Mouse (Mus musculus) inflammation-experienced regulatory T-cells, adult 6 months (primary cell): ENCODE measurements around the gene Rassf2. TPM values are rescaled to one million over a fixed set of nuclear protein-coding genes. Genes with fewer than 3 reads are reported as not detected.

Experiments
- ATAC-seq: one replicate; pipeline ENCODE4 v1.8.0; 2017
- polyA plus RNA-seq, 3 experiments: library from polyadenylated mRNA; unstranded; fragments of 100-300 nt; shearing (Covaris generic); gene quantifications; one replicate each; pipeline ENCODE4 v1.2.1; 2017

The Rassf2 gene
- 10 to 100 TPM; 78.8 to 88.1 (median 87.3) TPM for polyA plus RNA-seq

- ATAC-seq: peak; percentile 78
These were observed at the start of gene Rassf2 for GRCm38 (mm10) chr2:132029646-132030417. TSS of gene Rassf2 (minus strand) at chr2:132030258.

- no peak for ATAC-seq
These were observed 49.1 kb upstream of the Rassf2 start for GRCm38 (mm10) chr2:132079139-132079538.

GRCm38 (mm10) chr2:132073052-132073451 is 43.0 kb upstream of the Rassf2 start:
- no peak for ATAC-seq

- ATAC-seq: no peak
These were observed 40.1 kb upstream of the Rassf2 start for GRCm38 (mm10) chr2:132069985-132070735.

GRCm38 (mm10) chr2:132064185-132064831 is 34.2 kb upstream of the Rassf2 start:
- ATAC-seq: no peak

GRCm38 (mm10) chr2:132063776-132064175 is 33.7 kb upstream of the Rassf2 start:
- no peak for ATAC-seq

- ATAC-seq: no peak
These were observed 31.8 kb upstream of the Rassf2 start for GRCm38 (mm10) chr2:132061884-132062283.

- no peak for ATAC-seq
These were observed 29.9 kb upstream of the Rassf2 start for GRCm38 (mm10) chr2:132059919-132060318.

- no peak for ATAC-seq
These were observed 25.3 kb upstream of the Rassf2 start for GRCm38 (mm10) chr2:132055349-132055753.

- ATAC-seq: no peak
These were observed 23.8 kb upstream of the Rassf2 start for GRCm38 (mm10) chr2:132053824-132054223.

GRCm38 (mm10) chr2:132051798-132052197 is 21.7 kb upstream of the Rassf2 start:
- no peak for ATAC-seq

- no peak for ATAC-seq
These were observed 19.9 kb upstream of the Rassf2 start for GRCm38 (mm10) chr2:132049921-132050320.

GRCm38 (mm10) chr2:132049491-132049890 is 19.4 kb upstream of the Rassf2 start:
- no peak for ATAC-seq

- ATAC-seq: no peak
These were observed 18.2 kb upstream of the Rassf2 start for GRCm38 (mm10) chr2:132048143-132048772.

GRCm38 (mm10) chr2:132047364-132047763 is 17.3 kb upstream of the Rassf2 start:
- no peak for ATAC-seq

- no peak for ATAC-seq
These were observed 16.6 kb upstream of the Rassf2 start for GRCm38 (mm10) chr2:132046659-132047058.

- ATAC-seq: no peak
These were observed 14.5 kb upstream of the Rassf2 start for GRCm38 (mm10) chr2:132044320-132045274.

- ATAC-seq: no peak
These were observed 13.1 kb upstream of the Rassf2 start for GRCm38 (mm10) chr2:132043101-132043621.

- ATAC-seq: peak; percentile 76
These were observed 9.8 kb upstream of the Rassf2 start for GRCm38 (mm10) chr2:132039894-132040293.

GRCm38 (mm10) chr2:132036326-132036725 is 6.3 kb upstream of the Rassf2 start:
- ATAC-seq: no peak

GRCm38 (mm10) chr2:132035470-132035835 is 5.4 kb upstream of the Rassf2 start:
- peak; percentile 82 for ATAC-seq
